Mouse (Mus musculus): Measurements from ENCODE around the gene Ndufs2.

Ndufs2 gene

GRCm38 (mm10) chr1:171195887-171196397 is 55.2 kb downstream of the Ndufs2 start, which contains the start of gene Pcp4l1:
Pcp4l1 (minus strand) TSS chr1:171196268.
- DNase-seq (ENCODE audit: low spot score), result no peak

DNA sequence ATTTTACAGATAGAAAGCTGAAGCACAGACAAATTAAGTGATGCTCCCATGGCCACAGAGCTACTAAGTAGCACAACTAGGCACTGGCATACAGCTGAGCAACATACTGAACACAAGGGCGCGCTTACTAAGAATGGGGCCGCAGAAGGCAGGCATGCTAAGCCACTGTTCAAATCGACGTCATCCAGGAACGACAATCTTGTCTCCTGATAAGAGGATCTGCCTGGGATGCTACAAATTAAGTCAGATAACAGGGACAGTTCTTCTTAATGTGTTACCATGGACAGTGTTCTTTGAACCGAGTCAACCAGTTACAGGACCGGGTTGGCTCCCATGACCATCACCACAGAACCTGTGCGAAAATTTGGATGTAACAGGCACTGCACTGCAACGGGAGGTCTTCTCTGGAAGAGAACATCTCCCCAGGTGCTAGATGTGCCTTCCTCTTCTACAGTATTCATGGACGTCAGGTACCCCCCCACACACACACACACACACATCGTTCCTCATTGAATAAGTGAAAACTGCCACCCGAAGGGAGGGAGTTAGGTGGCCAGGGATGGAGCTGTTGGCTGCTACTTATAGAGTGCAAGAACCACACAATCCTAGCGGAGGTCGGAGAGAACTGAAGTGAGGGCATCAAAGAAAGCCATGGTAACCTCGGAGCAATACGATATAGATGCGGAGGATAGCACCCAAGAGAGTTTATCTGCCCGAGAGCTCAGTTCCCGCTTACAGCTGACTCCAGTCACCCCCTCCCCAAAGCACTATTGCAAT is 56.0 kb downstream of the Ndufs2 start:
- no peak for DNase-seq (ENCODE audit: low spot score)

- DNase-seq (ENCODE audit: low spot score), result no peak
Measured at GRCm38 (mm10) chr1:171193911-171194830, 57.0 kb downstream of the Ndufs2 start.

DNA sequence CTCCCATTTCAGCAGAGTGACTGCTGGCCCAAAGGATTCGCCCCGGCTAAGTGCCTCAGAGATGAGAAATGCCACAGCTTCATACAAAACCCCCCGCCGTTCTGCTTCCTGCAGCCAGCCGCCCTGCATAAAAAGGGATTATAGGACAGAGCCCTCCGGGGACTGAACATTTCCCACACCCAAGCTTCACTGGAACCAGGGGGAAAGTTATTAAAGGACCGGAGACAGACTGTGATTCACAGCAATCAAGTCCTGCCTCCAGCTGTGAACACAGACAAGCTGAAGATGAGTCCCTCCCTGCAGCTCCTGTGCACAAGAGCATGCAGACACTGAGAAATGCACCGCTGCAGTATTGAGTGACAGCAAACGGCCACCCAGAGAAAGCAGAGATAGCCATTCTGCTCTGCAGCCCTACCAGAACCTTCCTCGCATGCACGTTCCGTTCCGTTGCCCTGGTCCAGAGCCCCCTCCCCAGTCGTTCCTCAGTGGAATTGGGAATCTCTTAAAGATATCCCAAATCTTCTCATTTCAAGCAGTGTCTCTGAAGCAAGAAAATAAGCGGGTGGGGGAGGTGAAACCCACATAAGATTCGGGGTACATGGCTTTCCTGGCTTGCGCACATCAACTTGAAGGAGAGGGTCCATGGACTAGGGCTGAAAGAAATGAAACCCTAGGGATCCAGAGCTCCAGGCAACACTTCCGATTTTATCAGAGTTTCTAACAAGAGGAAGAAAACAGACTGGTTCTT is 57.9 kb downstream of the Ndufs2 start:
- DNase-seq (ENCODE audit: low spot score), result no peak

DNA sequence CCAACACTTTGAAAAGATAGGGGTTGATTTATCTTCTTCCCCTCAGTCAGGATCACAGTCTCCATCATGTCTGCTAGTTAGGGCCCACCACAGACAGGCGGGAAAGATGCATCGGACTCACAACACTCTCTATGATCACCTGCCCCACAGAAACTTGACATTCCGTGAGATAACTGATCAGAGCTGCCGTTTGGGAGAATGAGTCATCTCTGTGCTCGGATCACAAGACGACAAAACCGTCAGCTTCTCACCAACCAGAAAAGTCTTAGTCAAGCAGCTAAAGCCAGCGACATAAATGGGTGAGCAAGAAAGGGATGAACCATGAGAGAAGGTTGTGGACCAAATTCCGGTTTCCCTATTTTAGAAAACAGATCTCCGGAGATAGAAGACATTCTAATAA is 58.9 kb downstream of the Ndufs2 start:
- no peak for DNase-seq (ENCODE audit: low spot score)

DNA sequence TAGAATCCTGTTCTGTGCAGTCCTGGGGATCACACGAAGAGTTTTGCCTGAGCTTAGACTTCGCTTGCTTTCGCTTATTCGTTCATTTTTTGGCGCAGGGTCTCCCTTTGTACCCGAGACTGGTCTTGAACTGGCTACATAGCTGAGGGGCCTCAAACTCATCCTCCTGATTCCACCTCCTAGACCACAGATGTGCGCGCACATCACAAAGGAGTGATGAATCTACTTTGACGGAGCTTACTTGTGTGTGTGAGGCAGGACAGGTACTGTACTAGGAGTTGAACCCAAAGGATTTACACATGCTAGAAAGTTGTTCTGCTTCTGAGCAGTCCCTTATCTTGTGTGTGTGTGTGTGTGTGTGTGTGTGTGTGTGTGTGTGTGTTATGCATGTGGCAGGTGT is 60.4 kb downstream of the Ndufs2 start:
- no peak for DNase-seq (ENCODE audit: low spot score)

DNA sequence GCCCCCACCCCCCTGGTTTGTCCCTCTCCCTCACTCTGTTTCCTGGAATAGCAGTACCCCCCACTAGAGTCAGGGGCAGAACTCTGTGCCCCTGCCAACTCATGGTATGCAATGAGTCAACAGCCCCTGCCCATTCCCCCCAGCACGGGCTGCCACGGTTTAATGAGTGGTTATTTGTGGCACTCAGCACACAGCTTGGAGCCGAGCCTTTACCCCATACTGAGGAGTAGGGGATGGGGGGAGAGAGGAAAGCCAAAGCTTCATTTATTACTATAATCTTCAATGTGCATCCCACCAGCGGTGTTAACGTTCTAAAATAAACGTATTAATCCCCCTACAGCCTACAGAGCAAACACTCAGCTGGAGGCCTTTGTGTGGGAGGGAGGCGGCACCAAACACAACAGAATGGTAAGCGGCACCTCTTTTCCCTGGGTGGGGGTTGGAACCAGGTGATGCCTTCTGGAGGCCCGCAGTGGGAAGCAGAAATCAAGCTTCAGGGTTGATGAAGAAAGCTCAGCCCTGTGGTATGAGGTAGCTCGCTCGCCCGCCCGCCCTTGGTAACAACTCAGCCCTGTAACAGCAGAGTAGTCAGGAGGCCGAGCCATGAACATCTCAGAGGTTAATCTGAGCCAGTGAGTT is 61.6 kb downstream of the Ndufs2 start:
- DNase-seq (ENCODE audit: low spot score), result no peak

- no peak for DNase-seq (ENCODE audit: low spot score)
Measured at GRCm38 (mm10) chr1:171189046-171189445, 62.1 kb downstream of the Ndufs2 start.

DNA sequence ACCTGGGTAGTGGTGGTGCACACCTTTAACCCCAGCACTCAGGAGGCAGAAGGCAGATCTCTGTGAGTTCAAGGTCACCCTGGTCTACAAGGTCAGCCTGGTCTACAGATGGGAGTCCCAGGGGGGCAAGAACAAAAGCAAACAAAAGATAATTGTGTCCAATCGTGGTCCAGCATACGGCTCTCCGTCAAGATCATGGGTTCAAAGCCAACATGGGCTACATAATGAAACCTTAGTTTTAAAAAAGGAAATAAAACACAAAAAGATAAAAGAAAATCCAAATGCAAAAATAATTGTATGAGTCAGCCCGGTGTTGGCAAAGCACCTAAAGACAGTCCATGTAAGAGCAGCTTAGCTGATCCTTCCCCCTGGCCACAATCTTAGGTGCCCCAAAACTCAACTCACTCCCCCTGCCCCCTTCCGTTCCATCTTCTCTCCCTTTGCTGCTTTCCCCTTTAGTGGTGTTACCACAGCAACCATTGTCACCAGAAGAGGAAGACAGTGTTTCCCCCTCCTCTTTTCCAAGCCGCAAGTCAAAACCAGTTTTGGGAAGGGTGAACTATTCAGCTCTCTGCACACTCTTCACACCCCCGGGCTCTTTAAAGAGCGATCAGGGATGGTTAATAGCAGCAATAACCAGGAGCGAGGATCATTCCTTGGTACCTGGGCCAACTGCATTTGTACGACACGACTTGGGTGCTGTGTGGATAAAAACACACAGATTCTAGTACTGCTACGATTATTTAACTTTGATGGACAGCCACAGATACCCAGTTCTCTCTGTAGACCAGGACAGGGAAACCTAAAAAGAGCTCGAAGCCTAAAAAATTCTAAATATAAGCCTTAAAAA is 63.1 kb downstream of the Ndufs2 start:
- DNase-seq (ENCODE audit: low spot score), result no peak

DNA sequence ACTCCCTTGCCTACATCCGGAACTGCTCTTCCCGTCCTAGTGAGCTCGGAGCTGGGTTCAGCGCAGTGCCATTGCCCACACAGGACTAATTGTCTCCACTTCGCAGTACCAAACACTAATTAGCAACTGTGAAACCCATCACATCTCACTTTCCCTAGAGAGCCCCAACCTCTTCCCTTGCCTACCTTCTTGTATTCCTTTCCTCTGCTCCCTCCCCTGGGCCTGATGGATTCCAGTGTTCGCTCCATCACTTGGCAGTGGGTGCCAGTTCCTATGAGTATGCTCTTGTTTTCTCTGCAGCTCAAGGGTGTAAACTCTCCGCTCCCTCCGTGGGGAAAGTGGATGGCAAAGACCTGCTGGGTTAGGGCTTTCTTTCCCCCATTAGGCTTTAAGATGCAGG is 65.5 kb downstream of the Ndufs2 start:
- DNase-seq (ENCODE audit: low spot score), result no peak

All from T-cell, adult 2 months (primary cell).